Mouse (Mus musculus) embryonic facial prominence, embryonic 12.5 days (tissue): Measurements from ENCODE around the gene Lingo4. TPM values are rescaled to one million over a fixed set of nuclear protein-coding genes. Genes with fewer than 3 reads are reported as not detected.

Experiments used
- ATAC-seq: fragments of 200-750 bp; cut with Nextera tagmentation; 2 replicates; pipeline ENCODE4 v1.8.0; 2017; ENCODE audit not compliant: insufficient number of reproducible peaks, insufficient read depth, low FRiP score, low TSS enrichment
- H3K27ac ChIP-seq: fragments of 300-500 bp; sonication (generic); 2 replicates; pipeline ENCODE4 v1.5.1; 2016; ENCODE audit warnings: mild to moderate bottlenecking
- H3K27me3 ChIP-seq: fragments of 300-500 bp; sonication (generic); 2 replicates; pipeline ENCODE4 v1.6.1; 2016; ENCODE audit warnings: mild to moderate bottlenecking, moderate library complexity
- H3K36me3 ChIP-seq: fragments of 300-500 bp; sonication (generic); 2 replicates; pipeline ENCODE4 v1.6.1; 2016; ENCODE audit warnings: mild to moderate bottlenecking
- H3K4me1 ChIP-seq: fragments of 300-500 bp; sonication (generic); 2 replicates; pipeline ENCODE4 v1.6.1; 2016
- H3K4me2 ChIP-seq: fragments of 300-500 bp; sonication (generic); replicated peaks from 2 replicates; pipeline ENCODE4 v1.6.1; 2016; ENCODE audit warnings: mild to moderate bottlenecking, moderate library complexity
- H3K4me3 ChIP-seq: fragments of 300-500 bp; sonication (generic); 2 replicates; pipeline ENCODE4 v1.5.1; 2016; ENCODE audit warnings: mild to moderate bottlenecking
- H3K9ac ChIP-seq: fragments of 300-500 bp; sonication (generic); 2 replicates; pipeline ENCODE4 v1.6.1; 2016; ENCODE audit warnings: mild to moderate bottlenecking, moderate library complexity
- H3K9me3 ChIP-seq: fragments of 300-500 bp; sonication (generic); 2 replicates; pipeline ENCODE4 v1.6.1; 2016; ENCODE audit warnings: mild to moderate bottlenecking, moderate library complexity
- WGBS: fragments of 180-500 bp; shearing (Covaris S2); methylation state at CpG from one replicate; pipeline ENCODE4 v1.1.7; 2016; 5-methylcytosine and 5-hydroxymethylcytosine counted together
- polyA plus RNA-seq: library from polyadenylated mRNA; unstranded; fragments of >200 nt; fragmentation: Nextera tagmentation; extraction: Ambion mirVana; gene quantifications from 2 replicates; pipeline ENCODE4 v1.2.1, GENCODE M21; 2016

Gene Lingo4
- polyA plus RNA-seq, 1 experiment from 2014 or later, result 0.12 TPM

- 80% methylated on average over 5 of the region's 5 CpGs for WGBS
- no peaks in the 10 kb centered on the region for H3K9me3 ChIP-seq
- H3K27ac ChIP-seq, result no peak overlapping the region
Observed at GRCm38 (mm10) chr3:94388047-94388446, 10.3 kb upstream of the Lingo4 start.

GRCm38 (mm10) chr3:94389420-94389819, 8.9 kb upstream of the Lingo4 start:
- Histone ChIP-seq H3K27me3 (peaks cover 3% of the 10 kb centered on the region; the same call in 1 of the 2 replicates), H3K9me3 (no peaks in the 10 kb centered on the region), H3K36me3 (no peaks in the 10 kb centered on the region), H3K4me3 (no peak overlapping the region), H3K27ac (no peak overlapping the region), H3K4me2 (no peak overlapping the region), H3K4me1 (no peaks in the 10 kb centered on the region), H3K9ac (no peak overlapping the region)
- no peak for ATAC-seq
- 95% methylated on average over 16 of the region's 16 CpGs for WGBS

More at GRCm38 (mm10) chr3:94388047-94388446, 10.3 kb upstream of the Lingo4 start:
- no peaks in the 10 kb centered on the region for H3K4me1 ChIP-seq
- H3K4me2 ChIP-seq, result no peak overlapping the region
- H3K27me3 ChIP-seq, result peaks cover 3% of the 10 kb centered on the region; the same call in 1 of the 2 replicates
- no peak overlapping the region for H3K4me3 ChIP-seq
- H3K9ac ChIP-seq, result no peak overlapping the region
- ATAC-seq, result no peak
- H3K36me3 ChIP-seq, result no peaks in the 10 kb centered on the region

GRCm38 (mm10) chr3:94391001-94391400, 7.3 kb upstream of the Lingo4 start:
- no peak for ATAC-seq
- Histone ChIP-seq H3K9me3 (no peaks in the 10 kb centered on the region), H3K27me3 (peaks cover 3% of the 10 kb centered on the region; the same call in 1 of the 2 replicates), H3K27ac (no peak overlapping the region), H3K4me3 (no peak overlapping the region), H3K4me2 (no peak overlapping the region), H3K36me3 (no peaks in the 10 kb centered on the region), H3K4me1 (no peaks in the 10 kb centered on the region), H3K9ac (no peak overlapping the region)
- WGBS, result 85% methylated on average over 5 of the region's 5 CpGs

GRCm38 (mm10) chr3:94392128-94392527, 6.2 kb upstream of the Lingo4 start:
- Histone ChIP-seq H3K9me3 (no peaks in the 10 kb centered on the region), H3K27ac (no peak overlapping the region), H3K9ac (no peak overlapping the region), H3K27me3 (peaks cover 4% of the 10 kb centered on the region; the same call in 1 of the 2 replicates), H3K4me1 (no peaks in the 10 kb centered on the region), H3K36me3 (no peaks in the 10 kb centered on the region), H3K4me2 (no peak overlapping the region), H3K4me3 (no peak overlapping the region)
- WGBS, result 88% methylated on average over 2 of the region's 2 CpGs
- no peak for ATAC-seq

- H3K4me3 ChIP-seq, result no peak overlapping the region
- H3K27me3 ChIP-seq, result peaks cover 11% of the 10 kb centered on the region
- H3K36me3 ChIP-seq, result no peaks in the 10 kb centered on the region
- WGBS, result 53% methylated on average over 4 of the region's 4 CpGs
- no peak overlapping the region for H3K4me2 ChIP-seq
- H3K27ac ChIP-seq, result no peak overlapping the region
- no peak overlapping the region for H3K9ac ChIP-seq
- H3K4me1 ChIP-seq, result no peaks in the 10 kb centered on the region
- no peaks in the 10 kb centered on the region for H3K9me3 ChIP-seq
- ATAC-seq, result no peak
Observed at GRCm38 (mm10) chr3:94393049-94393448, 5.3 kb upstream of the Lingo4 start.

- Histone ChIP-seq H3K36me3 (no peaks in the 10 kb centered on the region), H3K27me3 (peaks cover 36% of the 10 kb centered on the region), H3K4me1 (no peaks in the 10 kb centered on the region), H3K9ac (no peak overlapping the region), H3K27ac (no peak overlapping the region), H3K4me3 (no peak overlapping the region), H3K4me2 (no peak overlapping the region), H3K9me3 (no peaks in the 10 kb centered on the region)
- ATAC-seq, result no peak
- WGBS, result 84% methylated on average over 1 of the region's 1 CpGs
Observed at GRCm38 (mm10) chr3:94396336-94396735, 2.0 kb upstream of the Lingo4 start.

GRCm38 (mm10) chr3:94396851-94397250, 1.5 kb upstream of the Lingo4 start:
- Histone ChIP-seq H3K4me1 (no peaks in the 10 kb centered on the region), H3K4me2 (no peak overlapping the region), H3K9ac (no peak overlapping the region), H3K9me3 (no peaks in the 10 kb centered on the region), H3K4me3 (no peak overlapping the region), H3K27ac (no peak overlapping the region), H3K36me3 (no peaks in the 10 kb centered on the region), H3K27me3 (peaks cover 41% of the 10 kb centered on the region)
- 76% methylated on average over 4 of the region's 4 CpGs for WGBS
- ATAC-seq, result no peak

GRCm38 (mm10) chr3:94398943-94399481, 695 bp downstream of the Lingo4 start:
- Histone ChIP-seq H3K4me1 (no peaks in the 10 kb centered on the region), H3K9me3 (no peaks in the 10 kb centered on the region), H3K4me2 (peak overlapping the region; percentile 45), H3K4me3 (peak overlapping the region; percentile 26), H3K9ac (peak overlapping the region; percentile 47; the same call in 1 of the 2 replicates), H3K27ac (no peak overlapping the region), H3K36me3 (no peaks in the 10 kb centered on the region), H3K27me3 (peaks cover 61% of the 10 kb centered on the region)
- WGBS, result 1% methylated on average over 20 of the region's 20 CpGs
- no peak for ATAC-seq

GRCm38 (mm10) chr3:94399663-94400310, 1.5 kb downstream of the Lingo4 start:
- Histone ChIP-seq H3K9ac (no peak overlapping the region), H3K27ac (no peak overlapping the region), H3K9me3 (no peaks in the 10 kb centered on the region), H3K4me3 (no peak overlapping the region), H3K27me3 (peaks cover 66% of the 10 kb centered on the region), H3K4me1 (no peaks in the 10 kb centered on the region), H3K36me3 (no peaks in the 10 kb centered on the region), H3K4me2 (no peak overlapping the region)
- ATAC-seq, result no peak
- 40% methylated on average over 5 of the region's 5 CpGs for WGBS

- H3K36me3 ChIP-seq, result no peaks in the 10 kb centered on the region
- ATAC-seq, result no peak
- H3K9ac ChIP-seq, result no peak overlapping the region
- H3K4me2 ChIP-seq, result no peak overlapping the region
- peaks cover 62% of the 10 kb centered on the region for H3K27me3 ChIP-seq
- H3K27ac ChIP-seq, result no peak overlapping the region
- H3K4me1 ChIP-seq, result no peaks in the 10 kb centered on the region
- H3K9me3 ChIP-seq, result no peaks in the 10 kb centered on the region
- H3K4me3 ChIP-seq, result no peak overlapping the region
- 66% methylated on average over 8 of the region's 8 CpGs for WGBS
Observed at GRCm38 (mm10) chr3:94402451-94402850, 4.1 kb downstream of the Lingo4 start.

GRCm38 (mm10) chr3:94404366-94405054, 6.2 kb downstream of the Lingo4 start:
- no peak overlapping the region for H3K4me3 ChIP-seq
- no peak overlapping the region for H3K4me2 ChIP-seq
- H3K36me3 ChIP-seq, result no peaks in the 10 kb centered on the region
- H3K4me1 ChIP-seq, result no peaks in the 10 kb centered on the region
- no peaks in the 10 kb centered on the region for H3K9me3 ChIP-seq
- ATAC-seq, result no peak
- no peak overlapping the region for H3K27ac ChIP-seq
- H3K9ac ChIP-seq, result no peak overlapping the region
- 22% methylated on average over 7 of the region's 7 CpGs for WGBS
- H3K27me3 ChIP-seq, result peaks cover 49% of the 10 kb centered on the region

GRCm38 (mm10) chr3:94405561-94405960, 7.2 kb downstream of the Lingo4 start:
- Histone ChIP-seq H3K27me3 (peaks cover 38% of the 10 kb centered on the region), H3K27ac (no peak overlapping the region), H3K9ac (no peak overlapping the region), H3K36me3 (no peaks in the 10 kb centered on the region), H3K4me2 (no peak overlapping the region), H3K4me1 (no peaks in the 10 kb centered on the region), H3K4me3 (no peak overlapping the region), H3K9me3 (no peaks in the 10 kb centered on the region)
- 58% methylated on average over 4 of the region's 4 CpGs for WGBS
- no peak for ATAC-seq
